Mouse (Mus musculus): ENCODE measurements around the gene Gse1. TPM values are rescaled to one million over a fixed set of nuclear protein-coding genes. Genes with fewer than 3 reads are reported as not detected.

Gene Gse1
- total RNA-seq, 1 experiment, result 21.4 TPM

- H3K36me3 ChIP-seq (ENCODE audit: control insufficient read depth, insufficient read depth, low read length, poor library complexity, severe bottlenecking), result no peaks in the 10 kb centered on the region
- TF ChIP-seq MAFK (IDR thresholded peaks at IDR 0.05; ENCODE audit: insufficient read depth, low read depth, low read length) (no peak), HCFC1 (IDR thresholded peaks at IDR 0.05; ENCODE audit: borderline replicate concordance, insufficient read depth, low read length) (no peak), ZNF384 (IDR thresholded peaks at IDR 0.05; ENCODE audit: low read depth, low read length) (no peak), ZC3H11A (IDR thresholded peaks at IDR 0.05; ENCODE audit: borderline replicate concordance, low read depth, low read length) (no peak), CHD2 (IDR thresholded peaks at IDR 0.05; ENCODE audit: low read depth, low read length) (no peak)
- H3K9me3 ChIP-seq (ENCODE audit: control insufficient read depth, insufficient read depth, low read depth, low read length), result no peaks in the 10 kb centered on the region
- no peak overlapping the region for H3K9ac ChIP-seq (ENCODE audit: insufficient read depth, low read depth, low read length, poor library complexity, severe bottlenecking)
- DNase-seq (ENCODE audit: low read depth, low spot score), result no peak
- no peak overlapping the region for H3K4me3 ChIP-seq (ENCODE audit: insufficient read depth in 1 of 2, low read depth in 1 of 2, low read length in 2 of 2, poor library complexity in 1 of 2, severe bottlenecking in 1 of 2)
- no peak overlapping the region for H3K27ac ChIP-seq (ENCODE audit: insufficient read depth, low read depth, low read length, poor library complexity, severe bottlenecking)
- in situ Hi-C loops (cut with MboI; ENCODE audit: low sequenced_read_pairs in 2 of 2, unreplicated experiment in 2 of 2), result no loop called here
- no peaks in the 10 kb centered on the region; a peak in 1 of 4 replicates for H3K4me1 ChIP-seq (ENCODE audit: control insufficient read depth in 2 of 2, insufficient read depth in 2 of 2, low read length in 2 of 2, poor library complexity in 1 of 2)
These were observed 87.4 kb downstream of the Gse1 start for GRCm38 (mm10) chr8:120315644-120316043.

- in situ Hi-C loops (cut with MboI; ENCODE audit: low sequenced_read_pairs in 2 of 2, unreplicated experiment in 2 of 2), result no loop called here
- DNase-seq (ENCODE audit: low read depth, low spot score), result no peak
- Histone ChIP-seq H3K4me3 (ENCODE audit: insufficient read depth in 1 of 2, low read depth in 1 of 2, low read length in 2 of 2, poor library complexity in 1 of 2, severe bottlenecking in 1 of 2) (no peak overlapping the region), H3K36me3 (ENCODE audit: control insufficient read depth, insufficient read depth, low read length, poor library complexity, severe bottlenecking) (no peaks in the 10 kb centered on the region), H3K4me1 (ENCODE audit: control insufficient read depth in 2 of 2, insufficient read depth in 2 of 2, low read length in 2 of 2, poor library complexity in 1 of 2) (no peaks in the 10 kb centered on the region; a peak in 1 of 4 replicates), H3K9ac (ENCODE audit: insufficient read depth, low read depth, low read length, poor library complexity, severe bottlenecking) (no peak overlapping the region), H3K9me3 (ENCODE audit: control insufficient read depth, insufficient read depth, low read depth, low read length) (no peaks in the 10 kb centered on the region), H3K27ac (ENCODE audit: insufficient read depth, low read depth, low read length, poor library complexity, severe bottlenecking) (no peak overlapping the region)
- TF ChIP-seq ZNF384 (IDR thresholded peaks at IDR 0.05; ENCODE audit: low read depth, low read length), result no peak
- no peak for TF ChIP-seq CHD2 (IDR thresholded peaks at IDR 0.05; ENCODE audit: low read depth, low read length)
- no peak for TF ChIP-seq HCFC1 (IDR thresholded peaks at IDR 0.05; ENCODE audit: borderline replicate concordance, insufficient read depth, low read length)
- no peak for TF ChIP-seq ZC3H11A (IDR thresholded peaks at IDR 0.05; ENCODE audit: borderline replicate concordance, low read depth, low read length)
- TF ChIP-seq MAFK (IDR thresholded peaks at IDR 0.05; ENCODE audit: insufficient read depth, low read depth, low read length), result no peak
These were observed 88.5 kb downstream of the Gse1 start for GRCm38 (mm10) chr8:120316707-120317106.

GRCm38 (mm10) chr8:120317118-120317824, 89.0 kb downstream of the Gse1 start:
- in situ Hi-C loops (cut with MboI; ENCODE audit: low sequenced_read_pairs in 2 of 2, unreplicated experiment in 2 of 2), result no loop called here
- H3K27ac ChIP-seq (ENCODE audit: insufficient read depth, low read depth, low read length, poor library complexity, severe bottlenecking), result no peak overlapping the region

GRCm38 (mm10) chr8:120318476-120318991, 90.3 kb downstream of the Gse1 start:
- Histone ChIP-seq H3K4me1 (ENCODE audit: control insufficient read depth in 2 of 2, insufficient read depth in 2 of 2, low read length in 2 of 2, poor library complexity in 1 of 2) (peaks cover 0 to 9% of the 10 kb centered on the region in 2 experiments; a peak in 2 of 4 replicates), H3K9me3 (ENCODE audit: control insufficient read depth, insufficient read depth, low read depth, low read length) (no peaks in the 10 kb centered on the region), H3K4me3 (ENCODE audit: insufficient read depth in 1 of 2, low read depth in 1 of 2, low read length in 2 of 2, poor library complexity in 1 of 2, severe bottlenecking in 1 of 2) (no peak overlapping the region), H3K36me3 (ENCODE audit: control insufficient read depth, insufficient read depth, low read length, poor library complexity, severe bottlenecking) (no peaks in the 10 kb centered on the region), H3K27ac (ENCODE audit: insufficient read depth, low read depth, low read length, poor library complexity, severe bottlenecking) (no peak overlapping the region), H3K9ac (ENCODE audit: insufficient read depth, low read depth, low read length, poor library complexity, severe bottlenecking) (no peak overlapping the region)
- no peak for TF ChIP-seq ZC3H11A (IDR thresholded peaks at IDR 0.05; ENCODE audit: borderline replicate concordance, low read depth, low read length)
- TF ChIP-seq ZNF384 (IDR thresholded peaks at IDR 0.05; ENCODE audit: low read depth, low read length), result no peak
- no peak for TF ChIP-seq CHD2 (IDR thresholded peaks at IDR 0.05; ENCODE audit: low read depth, low read length)
- TF ChIP-seq MAFK (IDR thresholded peaks at IDR 0.05; ENCODE audit: insufficient read depth, low read depth, low read length), result no peak
- no peak for TF ChIP-seq HCFC1 (IDR thresholded peaks at IDR 0.05; ENCODE audit: borderline replicate concordance, insufficient read depth, low read length)
- in situ Hi-C loops (cut with MboI; ENCODE audit: low sequenced_read_pairs in 2 of 2, unreplicated experiment in 2 of 2), result no loop called here
- DNase-seq (ENCODE audit: low read depth, low spot score), result no peak

More at GRCm38 (mm10) chr8:120317118-120317824, 89.0 kb downstream of the Gse1 start:
- no peaks in the 10 kb centered on the region for H3K36me3 ChIP-seq (ENCODE audit: control insufficient read depth, insufficient read depth, low read length, poor library complexity, severe bottlenecking)
- H3K4me3 ChIP-seq (ENCODE audit: insufficient read depth in 1 of 2, low read depth in 1 of 2, low read length in 2 of 2, poor library complexity in 1 of 2, severe bottlenecking in 1 of 2), result no peak overlapping the region
- peaks cover 0 to 3% of the 10 kb centered on the region in 2 experiments; a peak in 1 of 4 replicates for H3K4me1 ChIP-seq (ENCODE audit: control insufficient read depth in 2 of 2, insufficient read depth in 2 of 2, low read length in 2 of 2, poor library complexity in 1 of 2)
- H3K9ac ChIP-seq (ENCODE audit: insufficient read depth, low read depth, low read length, poor library complexity, severe bottlenecking), result no peak overlapping the region
- H3K9me3 ChIP-seq (ENCODE audit: control insufficient read depth, insufficient read depth, low read depth, low read length), result no peaks in the 10 kb centered on the region
- TF ChIP-seq ZC3H11A (IDR thresholded peaks at IDR 0.05; ENCODE audit: borderline replicate concordance, low read depth, low read length) (no peak), HCFC1 (IDR thresholded peaks at IDR 0.05; ENCODE audit: borderline replicate concordance, insufficient read depth, low read length) (no peak), ZNF384 (IDR thresholded peaks at IDR 0.05; ENCODE audit: low read depth, low read length) (no peak), MAFK (IDR thresholded peaks at IDR 0.05; ENCODE audit: insufficient read depth, low read depth, low read length) (no peak), CHD2 (IDR thresholded peaks at IDR 0.05; ENCODE audit: low read depth, low read length) (no peak)
- DNase-seq (ENCODE audit: low read depth, low spot score), result no peak
